Mouse (Mus musculus): ENCODE results near the gene Tmem198b.

The Tmem198b gene

DNA sequence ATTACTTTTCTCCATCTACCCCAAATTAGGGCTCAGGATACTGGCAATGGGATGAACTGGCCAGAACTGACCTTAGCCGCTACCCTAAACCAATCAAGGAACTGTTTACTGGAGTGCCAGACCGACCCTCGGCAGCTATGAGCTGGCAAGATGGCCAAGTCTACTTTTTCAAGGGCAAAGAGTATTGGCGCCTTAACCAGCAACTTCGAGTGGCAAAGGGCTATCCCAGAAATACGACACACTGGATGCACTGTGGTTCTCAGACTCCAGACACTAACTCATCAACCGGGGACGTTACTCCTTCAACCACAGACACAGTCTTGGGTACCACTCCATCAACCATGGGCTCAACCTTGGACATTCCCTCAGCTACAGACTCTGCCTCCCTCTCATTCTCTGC lies 5.5 kb downstream of the Tmem198b start:
- no peak for DNase-seq

DNA sequence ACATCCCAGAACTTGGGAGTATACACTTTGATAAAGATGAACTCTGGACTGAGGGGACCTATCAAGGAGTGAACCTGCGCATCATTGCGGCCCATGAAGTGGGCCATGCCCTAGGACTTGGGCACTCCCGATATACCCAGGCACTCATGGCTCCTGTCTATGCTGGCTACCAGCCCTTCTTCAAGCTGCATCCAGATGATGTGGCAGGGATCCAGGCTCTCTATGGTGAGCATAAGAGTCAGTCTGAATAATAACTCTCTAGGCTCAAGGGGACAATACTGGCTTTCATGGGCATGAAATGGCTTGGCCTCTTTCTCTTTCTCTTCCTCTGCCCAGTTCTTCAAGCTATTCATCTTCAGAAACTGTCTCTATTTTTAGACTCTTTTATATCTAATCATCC lies 8.6 kb downstream of the Tmem198b start:
- DNase-seq = no peak

DNA sequence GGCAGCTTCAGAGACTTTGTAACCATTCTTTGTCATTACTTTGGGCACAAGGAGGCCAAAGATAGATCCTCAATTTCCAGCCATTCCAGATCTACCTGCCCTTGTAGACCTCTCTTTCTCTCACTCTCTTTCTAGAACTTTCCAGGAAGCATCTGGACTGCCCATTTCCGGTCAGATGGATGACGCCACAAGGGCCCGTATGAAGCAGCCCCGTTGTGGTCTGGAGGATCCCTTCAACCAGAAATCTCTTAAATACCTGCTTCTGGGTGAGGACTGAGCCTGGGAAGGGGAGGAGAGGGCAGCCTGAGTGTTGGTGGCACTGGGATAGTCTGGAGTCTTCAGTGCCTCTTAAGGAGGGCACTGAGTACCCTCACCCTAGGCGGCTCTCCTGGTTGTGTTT lies 9.8 kb downstream of the Tmem198b start:
- no peak for DNase-seq

DNA sequence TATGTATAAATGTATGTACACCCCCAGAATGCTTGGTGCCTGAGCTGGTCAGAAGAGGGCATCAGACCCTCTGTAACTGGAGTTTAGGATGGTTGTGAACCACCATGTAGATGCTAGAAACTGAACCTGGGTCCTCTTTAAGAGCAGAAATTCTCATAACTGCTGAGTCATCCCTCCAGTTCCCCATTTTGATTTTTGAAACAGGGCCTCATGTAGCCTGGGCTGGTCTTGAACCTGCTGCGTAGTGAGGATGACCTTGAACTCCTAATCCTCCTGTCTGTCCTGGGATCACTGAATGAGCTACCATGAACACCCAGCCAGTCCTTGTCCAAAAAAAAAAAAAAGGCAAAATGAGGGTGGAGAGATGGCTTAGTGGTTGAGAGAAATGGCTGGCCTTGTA lies 10.9 kb downstream of the Tmem198b start:
- DNase-seq = no peak

DNA sequence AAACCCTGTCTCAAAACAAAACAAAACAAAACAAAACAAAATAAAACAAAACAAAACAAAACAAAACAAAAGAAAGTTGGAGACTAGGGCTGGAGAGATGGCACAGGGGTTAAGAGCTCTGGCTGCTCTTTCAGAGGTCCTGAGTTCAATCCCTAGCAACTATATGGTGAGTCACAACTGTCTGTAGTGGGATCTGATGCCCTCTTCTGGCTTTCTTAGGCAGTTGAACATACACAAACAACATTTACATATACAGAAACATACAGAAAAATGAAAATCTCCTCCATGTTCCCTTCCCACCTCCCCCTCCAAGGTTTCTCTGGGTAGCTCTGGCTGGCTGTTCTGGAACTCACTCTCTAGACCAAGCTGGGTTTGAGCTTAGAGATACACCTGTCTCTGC lies 12.1 kb downstream of the Tmem198b start:
- DNase-seq = no peak

DNA sequence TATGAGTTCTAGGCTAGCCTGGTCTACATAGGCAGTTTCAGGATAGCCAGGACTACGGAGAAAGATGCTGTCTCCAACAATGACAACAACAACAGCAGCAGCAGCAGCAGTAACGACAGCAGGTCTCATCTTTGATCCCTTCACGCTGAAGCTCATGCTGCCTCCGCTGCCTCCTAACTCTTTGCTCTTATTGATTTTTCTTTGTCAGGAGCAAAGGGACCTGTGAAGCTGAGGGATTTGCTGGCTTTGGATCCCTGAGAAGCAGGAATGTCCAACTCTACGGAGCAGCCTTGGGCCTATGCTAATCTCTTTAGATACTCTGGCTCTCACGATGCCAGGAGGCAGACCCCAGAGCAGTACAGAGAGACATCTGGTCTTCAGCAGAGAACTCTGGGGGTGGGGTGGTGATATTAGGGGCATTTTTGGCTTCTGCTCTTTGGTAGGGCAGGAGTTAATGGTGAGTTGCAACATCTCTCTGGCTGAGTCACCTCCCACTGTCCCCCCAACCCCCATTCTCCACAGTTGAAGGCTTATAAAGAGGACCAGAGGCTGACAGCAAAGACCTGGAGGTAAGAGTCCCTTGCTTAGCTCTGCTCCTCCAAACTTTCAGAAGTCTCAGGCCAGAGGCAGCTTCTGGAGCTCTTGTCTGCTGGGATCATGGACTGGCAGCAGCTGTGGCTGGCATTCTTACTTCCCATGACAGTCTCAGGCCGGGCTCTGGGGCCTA lies 13.6 kb downstream of the Tmem198b start, which contains the start of gene Mmp19:
TSS of gene Mmp19 (plus strand) at position 513 of the 727 bp plus-strand sequence.
- no peak for DNase-seq

DNA sequence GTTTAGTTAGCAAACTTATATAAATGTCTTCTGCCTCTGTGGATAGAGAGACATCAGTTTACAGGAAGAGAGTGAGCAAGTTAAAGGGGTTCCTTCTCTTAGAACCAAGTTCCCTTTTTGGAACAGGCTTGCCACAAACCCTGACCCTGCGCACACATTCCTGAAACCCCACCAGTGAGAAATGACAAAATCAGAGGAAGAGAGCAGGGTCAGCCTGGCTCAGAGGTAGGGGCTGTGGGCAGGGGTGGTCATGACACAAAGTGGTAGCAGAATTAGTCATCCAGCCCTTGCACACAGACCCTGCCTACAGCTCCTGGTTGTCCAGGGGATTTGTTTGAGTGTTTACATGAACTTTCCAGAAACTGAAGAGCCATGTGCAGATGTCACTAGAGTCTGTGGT lies 24.0 kb downstream of the Tmem198b start:
- no peak for DNase-seq

DNA sequence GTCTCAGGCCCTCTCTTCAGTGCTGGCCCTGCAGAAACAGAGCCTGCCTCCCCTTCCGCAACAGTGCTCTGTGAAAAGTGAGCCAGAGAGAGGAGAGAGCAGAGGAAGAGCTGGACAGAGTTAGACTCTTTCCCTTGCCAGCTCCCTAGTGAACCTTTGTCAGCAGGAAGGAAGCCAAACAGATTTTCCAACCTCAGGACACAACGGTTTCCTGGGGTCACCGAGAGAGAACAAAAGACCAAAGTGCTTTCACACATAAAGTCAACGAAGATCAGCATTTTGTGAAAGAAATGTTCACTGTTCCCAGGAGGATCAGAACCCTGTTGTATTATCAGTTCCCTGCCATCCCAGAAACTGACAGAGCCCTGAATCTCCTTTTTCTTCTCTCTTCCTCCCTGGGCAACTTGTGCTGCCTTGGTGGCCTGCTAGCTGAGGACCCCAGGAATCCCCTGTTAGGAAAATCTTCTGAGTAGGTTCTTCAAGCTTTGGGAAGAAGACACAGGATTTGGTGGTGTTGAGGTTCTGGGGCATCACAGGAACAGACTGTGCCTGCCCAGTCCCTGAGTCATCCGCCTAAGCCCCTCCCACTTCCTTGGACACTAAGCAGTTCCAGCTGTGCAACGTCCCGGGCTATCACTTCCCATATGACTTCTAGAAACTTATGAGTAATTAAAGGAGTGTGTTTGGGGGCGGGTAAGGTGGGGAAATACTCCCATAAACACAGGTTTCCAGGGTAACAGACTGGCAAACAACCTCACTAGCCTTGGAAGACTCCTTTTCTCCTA lies 25.0 kb downstream of the Tmem198b start:
- no peak for DNase-seq

DNA sequence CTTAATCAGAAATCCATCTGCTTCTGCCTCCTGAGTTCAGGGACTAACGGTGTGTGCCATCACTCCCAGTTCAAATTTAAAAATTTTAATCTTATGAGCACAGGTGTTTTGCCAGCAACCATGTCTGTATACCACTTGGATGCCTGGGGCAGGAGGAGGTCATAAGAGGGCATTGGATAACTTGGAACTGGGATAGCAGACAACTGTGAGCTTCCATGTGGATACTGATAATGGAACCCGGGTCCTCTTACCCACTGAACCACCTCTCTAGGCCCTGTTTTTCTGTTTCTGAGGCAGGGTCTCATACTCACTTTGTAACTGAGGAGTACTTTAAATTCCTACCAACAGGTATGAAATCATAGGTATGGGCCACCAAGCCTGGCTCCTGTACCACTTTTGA lies 25.7 kb downstream of the Tmem198b start:
- no peak for DNase-seq

DNA sequence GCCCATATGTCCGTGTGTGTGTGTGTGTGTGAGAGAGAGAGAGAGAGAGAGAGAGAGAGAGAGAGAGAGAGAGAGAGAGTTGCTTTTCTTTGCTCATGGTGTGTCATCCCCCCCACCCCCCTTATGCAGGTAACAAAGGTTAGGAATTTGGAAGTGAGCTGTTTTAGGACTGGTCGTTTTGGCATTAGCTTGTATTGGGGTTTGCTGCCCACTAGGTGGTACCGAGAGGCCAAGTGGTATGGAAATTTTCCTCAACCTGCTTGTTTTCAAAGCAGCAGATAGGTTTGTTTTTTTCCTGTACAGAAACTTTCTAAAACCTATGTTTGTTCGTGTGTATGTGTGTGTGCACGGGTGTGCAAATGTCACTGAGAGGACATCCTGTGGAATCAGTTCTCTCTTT lies 30.5 kb downstream of the Tmem198b start:
- no peak for DNase-seq

DNA sequence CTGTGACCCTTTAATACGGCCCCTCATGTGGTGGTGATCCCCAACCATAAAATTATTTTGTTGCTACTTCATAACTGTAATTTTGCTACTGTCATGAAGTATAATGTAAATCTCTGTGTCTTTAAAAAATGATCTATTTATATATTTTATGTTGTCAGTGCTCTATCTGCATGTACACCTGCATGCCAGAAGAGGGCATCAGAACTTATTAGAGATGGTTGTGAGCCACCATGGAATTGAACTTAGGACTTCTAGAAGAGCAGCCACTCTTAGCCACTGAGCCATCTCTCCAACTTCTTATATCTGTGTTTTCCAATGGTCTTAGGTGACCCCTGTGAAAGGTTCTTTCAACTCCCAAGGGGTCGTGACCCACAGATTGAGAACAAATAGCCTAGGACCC lies 31.3 kb downstream of the Tmem198b start:
- no peak for DNase-seq
